Mouse (Mus musculus) stomach, adult 2 months (tissue): Measurements from ENCODE around the gene Cpvl. TPM values are rescaled to one million over a fixed set of nuclear protein-coding genes. Genes with fewer than 3 reads are reported as not detected.

Experiments used
- polyA plus RNA-seq: library from polyadenylated mRNA; depleted of rRNA; stranded (reverse); fragments of >200 nt; gene quantifications from 2 replicates; pipeline ENCODE4 v1.2.3, GENCODE M21; 2012; rRNA removed

Cpvl gene
- not detected in 2 replicates for polyA plus RNA-seq

DNA sequence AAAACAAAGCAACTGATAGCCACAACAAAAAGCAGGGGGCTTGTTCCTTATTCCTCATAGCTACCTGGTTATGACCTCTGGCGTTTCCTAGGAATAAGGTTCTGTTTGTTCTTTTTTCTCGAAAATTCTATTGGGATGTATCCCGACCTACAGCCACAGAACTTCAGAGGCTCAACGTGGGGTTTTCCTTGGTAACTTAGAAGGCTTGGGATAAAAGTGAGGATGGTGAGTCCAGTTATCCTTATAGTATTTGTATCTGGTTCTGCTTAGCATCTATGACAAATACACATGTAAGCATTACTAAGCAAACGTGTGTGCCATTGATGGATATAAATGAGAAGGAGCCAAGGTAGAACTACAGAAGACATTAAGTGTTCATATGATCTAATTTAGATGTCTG lies at the start of gene Cpvl:
Gene Cpvl (minus strand): TSS at position 101 of the 400 bp plus-strand sequence.

Other genes starting within 250 kb of the Cpvl start
- 4.0 and 4.5 TPM in 2 replicates for gene Tril, start 157.8 kb downstream of the Cpvl start, polyA plus RNA-seq
- gene Chn2, start 60.9 kb upstream of the Cpvl start, polyA plus RNA-seq = 23.3 and 46.4 TPM in 2 replicates